Mouse (Mus musculus): Measurements from ENCODE around the gene Sirt1. TPM values are rescaled to one million over a fixed set of nuclear protein-coding genes. Genes with fewer than 3 reads are reported as not detected.
"Not testable (repeated sequence)": the region's sequence is repeated elsewhere in the genome, so short reads cannot be mapped to it uniquely, and the experiment has no call there.

Gene Sirt1
- polyA plus RNA-seq, 1 experiment from 2014 or later: 3.1 TPM

DNA sequence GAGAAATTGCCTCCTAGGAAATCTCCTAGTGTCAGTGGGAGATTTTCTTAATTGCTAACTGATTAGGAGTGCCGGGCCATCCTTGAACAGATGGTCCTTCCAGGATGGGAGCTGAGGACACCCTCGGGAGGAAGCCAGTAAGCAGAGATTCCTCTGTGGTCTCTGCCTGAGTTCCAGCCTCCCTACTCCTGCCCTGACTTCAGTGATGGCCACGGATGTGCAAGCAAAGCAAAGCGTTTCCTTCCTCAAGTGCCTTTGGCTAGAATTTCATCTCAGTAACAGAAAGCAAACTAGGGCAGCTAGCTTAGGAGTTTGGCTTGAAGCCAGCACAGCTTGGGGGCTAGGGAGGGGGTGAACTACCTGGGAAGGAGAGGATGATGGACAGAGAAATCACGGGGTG lies 35.6 kb upstream of the Sirt1 start:
- Histone ChIP-seq H3K36me3 (replicated peaks) (no peaks in the 10 kb centered on the region), H3K9me3 (replicated peaks) (no peaks in the 10 kb centered on the region), H3K27me3 (no peaks in the 10 kb centered on the region), H3K4me1 (replicated peaks) (peaks cover 24% of the 10 kb centered on the region), H3K27ac (replicated peaks) (no peak overlapping the region), H3K4me3 (replicated peaks) (no peak overlapping the region), H3K4me2 (no peak overlapping the region), H3K9ac (no peak overlapping the region)
- WGBS (ENCODE audit: insufficient replicate concordance): 33% methylated on average over 5 of the region's 5 CpGs
- no peak for ATAC-seq (ENCODE audit: insufficient read depth)

DNA sequence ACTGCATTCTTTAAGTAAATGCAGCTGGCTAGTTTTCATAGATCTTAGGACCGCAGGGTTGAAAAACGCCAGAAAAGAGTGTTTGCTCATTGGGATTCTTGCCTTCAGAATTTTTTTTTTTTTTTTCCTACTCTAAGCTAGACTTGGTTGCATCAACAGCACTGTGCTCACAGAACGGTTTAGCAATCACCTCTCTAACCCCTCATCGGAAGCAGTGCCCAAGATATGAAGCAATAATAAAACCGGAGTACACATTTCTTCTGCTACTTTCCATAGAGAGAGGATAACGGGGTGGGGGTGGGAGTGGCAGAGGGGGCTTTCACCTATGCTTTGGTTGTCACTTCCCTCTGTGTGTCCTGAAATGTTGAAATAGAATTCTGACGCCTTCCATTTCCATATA lies 34.3 kb upstream of the Sirt1 start:
- H3K9ac ChIP-seq: no peak overlapping the region
- no peak overlapping the region for H3K4me3 ChIP-seq (replicated peaks)
- 38% methylated on average over 7 of the region's 7 CpGs for WGBS (ENCODE audit: insufficient replicate concordance)
- ATAC-seq (ENCODE audit: insufficient read depth): no peak
- no peaks in the 10 kb centered on the region for H3K27me3 ChIP-seq
- H3K36me3 ChIP-seq (replicated peaks): no peaks in the 10 kb centered on the region
- peaks cover 28% of the 10 kb centered on the region for H3K4me1 ChIP-seq (replicated peaks)
- peak overlapping the region; percentile 23 for H3K4me2 ChIP-seq
- H3K9me3 ChIP-seq (replicated peaks): no peaks in the 10 kb centered on the region
- H3K27ac ChIP-seq (replicated peaks): no peak overlapping the region

DNA sequence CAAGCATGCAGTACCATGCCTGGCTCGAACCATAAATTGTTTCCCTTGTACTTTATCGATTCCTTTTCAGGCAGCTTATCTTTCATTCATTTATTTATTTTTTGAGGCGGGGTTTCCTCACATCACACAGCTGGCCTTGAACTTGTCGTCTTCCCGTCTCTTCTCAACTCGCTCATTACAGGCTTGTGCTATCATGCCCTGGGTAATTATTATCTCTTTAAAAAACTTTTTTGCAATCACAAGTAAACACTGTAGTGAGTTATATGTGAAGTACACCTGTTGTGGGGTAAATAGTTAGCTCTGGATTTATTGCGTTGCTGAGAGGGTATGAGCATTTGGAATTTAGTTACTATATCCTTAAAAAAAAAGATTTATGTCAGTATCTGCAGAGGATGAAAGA lies 33.8 kb upstream of the Sirt1 start:
- no peak overlapping the region for H3K4me3 ChIP-seq (replicated peaks)
- H3K4me2 ChIP-seq: 0 out of 2 replicates have a peak overlapping the region, but pooled peaks have one; percentile 16
- 45% methylated on average over 7 of the region's 7 CpGs for WGBS (ENCODE audit: insufficient replicate concordance)
- no peak overlapping the region for H3K9ac ChIP-seq
- no peak for ATAC-seq (ENCODE audit: insufficient read depth)
- no peak overlapping the region for H3K27ac ChIP-seq (replicated peaks)
- no peaks in the 10 kb centered on the region for H3K36me3 ChIP-seq (replicated peaks)
- peaks cover 28% of the 10 kb centered on the region for H3K4me1 ChIP-seq (replicated peaks)
- no peaks in the 10 kb centered on the region for H3K27me3 ChIP-seq
- H3K9me3 ChIP-seq (replicated peaks): no peaks in the 10 kb centered on the region

DNA sequence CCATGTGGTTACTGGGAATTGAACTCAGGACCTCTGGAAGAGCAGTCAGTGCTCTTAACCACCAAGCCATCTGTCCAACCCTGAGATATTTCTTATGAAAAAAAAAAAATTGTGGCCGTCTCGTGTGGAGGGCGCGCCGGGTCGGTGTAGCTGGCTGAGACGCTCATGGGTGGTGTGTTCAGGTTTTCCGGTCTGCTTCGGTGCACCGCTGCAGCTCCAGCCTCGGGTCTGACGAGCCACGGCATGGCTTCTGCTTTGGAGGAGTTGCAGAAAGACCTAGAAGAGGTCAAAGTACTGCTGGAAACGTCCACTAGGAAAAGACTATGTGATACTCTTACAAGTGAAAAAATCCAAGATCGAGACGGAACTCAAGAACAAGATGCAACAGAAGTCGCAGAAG lies 31.3 kb upstream of the Sirt1 start:
- no peak overlapping the region for H3K4me3 ChIP-seq (replicated peaks)
- H3K4me2 ChIP-seq: no peak overlapping the region
- H3K27me3 ChIP-seq: no peaks in the 10 kb centered on the region
- H3K9me3 ChIP-seq (replicated peaks): no peaks in the 10 kb centered on the region
- no peaks in the 10 kb centered on the region for H3K36me3 ChIP-seq (replicated peaks)
- 82% methylated on average over 17 of the region's 17 CpGs for WGBS (ENCODE audit: insufficient replicate concordance)
- H3K4me1 ChIP-seq (replicated peaks): peaks cover 37% of the 10 kb centered on the region
- ATAC-seq (ENCODE audit: insufficient read depth): no peak
- no peak overlapping the region for H3K27ac ChIP-seq (replicated peaks)
- no peak overlapping the region for H3K9ac ChIP-seq

DNA sequence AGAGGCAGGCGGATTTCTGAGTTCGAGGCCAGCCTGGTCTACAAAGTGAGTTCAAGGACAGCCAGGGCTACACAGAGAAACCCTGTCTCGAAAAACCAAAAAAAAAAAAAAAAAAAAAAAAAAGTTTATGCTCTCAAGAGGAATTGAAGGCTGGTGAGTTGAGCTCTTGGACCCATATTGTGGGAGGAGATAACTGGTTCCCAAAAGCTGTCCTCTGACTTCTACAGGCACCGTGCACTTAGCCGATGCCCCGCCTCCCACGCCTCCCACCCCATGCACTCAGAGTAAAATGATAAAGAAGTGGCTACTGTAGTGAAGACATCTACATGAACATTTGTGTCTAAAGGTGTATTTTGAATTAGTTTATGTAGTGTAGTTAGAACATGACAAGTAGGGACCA lies 30.2 kb upstream of the Sirt1 start:
- WGBS (ENCODE audit: insufficient replicate concordance): 49% methylated on average over 7 of the region's 7 CpGs
- H3K4me2 ChIP-seq; H3K27me3 ChIP-seq; H3K9me3 ChIP-seq (replicated peaks); ATAC-seq (ENCODE audit: insufficient read depth); H3K27ac ChIP-seq (replicated peaks); H3K36me3 ChIP-seq (replicated peaks); H3K4me3 ChIP-seq (replicated peaks); H3K9ac ChIP-seq: not testable (repeated sequence)
- peaks cover 30% of the 10 kb centered on the region for H3K4me1 ChIP-seq (replicated peaks)

DNA sequence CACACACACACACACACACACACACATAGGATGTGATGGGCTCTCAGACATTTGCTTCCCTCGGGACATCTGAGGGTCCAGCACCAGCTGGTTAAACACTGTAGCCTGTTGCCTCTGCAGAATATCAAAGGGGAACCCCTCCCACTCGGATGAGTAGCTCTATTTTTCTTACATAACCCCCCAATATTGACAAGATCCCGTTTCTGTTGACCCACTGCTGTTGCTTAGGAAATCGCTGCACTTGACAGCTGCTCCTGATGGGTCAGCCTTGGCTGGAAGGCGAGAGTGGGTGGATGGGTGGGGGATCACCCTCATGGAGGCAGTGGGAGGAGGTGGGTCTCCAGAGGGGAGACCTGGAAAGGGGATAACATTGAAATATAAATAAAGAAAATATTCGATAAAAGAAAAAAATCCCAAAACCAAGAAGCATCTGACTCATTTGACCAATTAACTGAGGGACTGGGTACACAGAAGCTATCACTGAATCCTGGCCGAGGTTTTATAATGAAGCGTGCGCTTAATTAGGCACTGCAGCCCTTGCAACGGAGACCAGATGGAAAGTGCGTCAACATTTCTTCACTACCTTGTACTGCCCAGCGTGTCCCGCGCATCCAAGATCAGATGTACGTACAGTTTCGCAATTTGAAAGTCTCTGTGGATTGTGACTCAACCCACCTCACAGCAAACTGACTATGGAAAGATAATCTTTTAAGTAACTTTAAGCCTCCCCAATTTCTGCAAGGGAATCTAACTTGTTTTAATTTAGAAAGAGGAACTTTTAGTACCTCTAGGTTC lies 28.9 kb upstream of the Sirt1 start:
- ATAC-seq (ENCODE audit: insufficient read depth): peak; percentile 54; the same call in 1 of the 2 replicates
- 48% methylated on average over 16 of the region's 16 CpGs for WGBS (ENCODE audit: insufficient replicate concordance)
- no peak overlapping the region for H3K27ac ChIP-seq (replicated peaks)

DNA sequence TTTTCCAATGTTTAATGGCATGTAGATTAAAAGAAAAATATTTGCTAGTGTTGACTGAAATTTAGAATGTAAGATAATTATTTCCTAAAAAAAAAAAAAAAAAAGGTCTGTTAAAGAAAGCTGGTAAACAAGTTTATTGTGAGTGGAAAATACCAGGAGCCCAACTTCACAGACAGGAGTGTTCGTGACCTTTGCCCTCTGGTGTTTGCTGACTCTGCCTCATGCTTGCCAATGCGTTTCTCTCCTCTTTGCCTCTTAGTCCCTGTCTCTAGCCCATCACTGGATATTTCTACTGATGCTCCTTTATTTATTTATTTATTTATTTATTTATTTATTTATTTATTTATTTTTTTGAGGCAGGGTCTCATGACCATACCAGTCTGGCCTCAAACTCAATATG lies 22.1 kb upstream of the Sirt1 start:
- H3K4me3 ChIP-seq (replicated peaks): no peak overlapping the region
- no peaks in the 10 kb centered on the region for H3K36me3 ChIP-seq (replicated peaks)
- no peak for ATAC-seq (ENCODE audit: insufficient read depth)
- no peak overlapping the region for H3K4me2 ChIP-seq
- WGBS (ENCODE audit: insufficient replicate concordance): 53% methylated on average over 2 of the region's 2 CpGs
- H3K4me1 ChIP-seq (replicated peaks): peaks cover 5% of the 10 kb centered on the region; the same call in 1 of the 2 replicates
- H3K9ac ChIP-seq: no peak overlapping the region
- H3K9me3 ChIP-seq (replicated peaks): no peaks in the 10 kb centered on the region
- no peaks in the 10 kb centered on the region for H3K27me3 ChIP-seq
- H3K27ac ChIP-seq (replicated peaks): 0 out of 2 replicates have a peak overlapping the region, but pooled peaks have one; percentile 38

More for the DNA sequence above, 28.9 kb upstream of the Sirt1 start:
- Histone ChIP-seq H3K36me3 (replicated peaks) (no peaks in the 10 kb centered on the region), H3K27me3 (no peaks in the 10 kb centered on the region), H3K4me3 (replicated peaks) (no peak overlapping the region), H3K4me2 (peak overlapping the region; percentile 11), H3K9ac (no peak overlapping the region), H3K9me3 (replicated peaks) (no peaks in the 10 kb centered on the region), H3K4me1 (replicated peaks) (peaks cover 23% of the 10 kb centered on the region; the same call in 1 of the 2 replicates)

DNA sequence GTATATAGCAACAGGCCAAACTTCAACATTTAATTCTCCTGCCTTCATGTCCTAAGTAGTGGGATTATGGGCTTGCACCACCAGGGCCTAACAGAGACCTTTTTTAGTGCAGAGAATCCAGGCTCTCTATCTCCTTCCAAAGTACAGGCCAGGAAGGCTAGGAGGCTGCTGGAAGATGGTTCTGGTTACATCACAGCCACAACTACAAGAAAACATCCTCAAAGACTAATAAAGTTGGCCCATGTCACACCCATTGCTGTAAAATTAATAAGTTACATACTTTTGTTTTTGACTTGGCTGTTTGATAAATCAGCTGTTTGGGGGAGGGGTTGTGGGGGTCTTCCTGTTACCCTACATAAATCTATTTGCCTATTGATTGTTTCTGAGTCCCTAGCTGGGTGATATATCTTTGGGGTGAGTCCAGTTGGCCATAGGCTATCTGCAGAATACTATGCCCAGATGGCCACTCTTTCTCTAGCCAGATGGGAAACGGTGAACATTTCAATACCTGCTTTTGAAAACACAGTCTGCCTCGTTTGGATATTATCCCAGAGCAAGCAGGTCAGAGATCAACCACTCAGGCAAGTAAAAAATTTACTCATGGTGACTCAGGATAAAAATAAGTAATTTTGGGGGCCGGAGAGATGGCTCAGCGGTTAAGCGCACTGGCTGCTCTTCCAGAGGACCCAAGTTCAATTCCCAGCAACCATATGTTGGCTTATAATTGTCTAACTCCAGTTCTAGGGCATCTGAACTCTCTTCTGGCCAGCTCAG lies 21.4 kb upstream of the Sirt1 start:
- H3K27me3 ChIP-seq: no peaks in the 10 kb centered on the region
- peak overlapping the region; percentile 38 for H3K27ac ChIP-seq (replicated peaks)
- no peak overlapping the region for H3K4me3 ChIP-seq (replicated peaks)
- H3K9me3 ChIP-seq (replicated peaks): no peaks in the 10 kb centered on the region
- no peaks in the 10 kb centered on the region for H3K36me3 ChIP-seq (replicated peaks)
- WGBS (ENCODE audit: insufficient replicate concordance): 69% methylated on average over 5 of the region's 5 CpGs
- H3K4me1 ChIP-seq (replicated peaks): peaks cover 5% of the 10 kb centered on the region; the same call in 1 of the 2 replicates
- H3K9ac ChIP-seq: no peak overlapping the region
- H3K4me2 ChIP-seq: no peak overlapping the region
- no peak for ATAC-seq (ENCODE audit: insufficient read depth)

DNA sequence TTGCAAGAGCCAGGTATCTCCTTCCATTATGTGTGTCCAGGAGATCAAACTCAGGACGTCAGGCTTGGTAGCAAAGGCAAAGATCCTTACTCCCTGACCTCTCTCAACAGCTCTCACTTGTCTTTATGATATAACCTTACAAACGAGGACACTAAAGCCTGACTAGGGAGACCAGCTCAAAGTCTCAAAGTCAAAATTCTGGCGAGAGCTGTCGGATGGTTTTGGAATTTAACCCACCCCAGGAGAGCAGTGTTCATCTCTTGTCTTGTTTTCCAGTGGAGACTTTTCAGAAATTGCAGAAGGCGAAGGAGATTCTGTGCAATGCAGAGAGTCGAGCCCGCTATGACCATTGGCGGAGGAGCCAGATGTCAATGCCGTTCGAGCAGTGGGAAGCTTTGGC lies 15.5 kb upstream of the Sirt1 start:
- no peak for ATAC-seq (ENCODE audit: insufficient read depth)
- 75% methylated on average over 10 of the region's 10 CpGs for WGBS (ENCODE audit: insufficient replicate concordance)
- H3K9me3 ChIP-seq (replicated peaks): no peaks in the 10 kb centered on the region
- no peak overlapping the region for H3K4me3 ChIP-seq (replicated peaks)
- no peaks in the 10 kb centered on the region for H3K27me3 ChIP-seq
- no peak overlapping the region for H3K4me2 ChIP-seq
- H3K9ac ChIP-seq: no peak overlapping the region
- no peaks in the 10 kb centered on the region for H3K36me3 ChIP-seq (replicated peaks)
- H3K4me1 ChIP-seq (replicated peaks): no peaks in the 10 kb centered on the region
- H3K27ac ChIP-seq (replicated peaks): no peak overlapping the region

DNA sequence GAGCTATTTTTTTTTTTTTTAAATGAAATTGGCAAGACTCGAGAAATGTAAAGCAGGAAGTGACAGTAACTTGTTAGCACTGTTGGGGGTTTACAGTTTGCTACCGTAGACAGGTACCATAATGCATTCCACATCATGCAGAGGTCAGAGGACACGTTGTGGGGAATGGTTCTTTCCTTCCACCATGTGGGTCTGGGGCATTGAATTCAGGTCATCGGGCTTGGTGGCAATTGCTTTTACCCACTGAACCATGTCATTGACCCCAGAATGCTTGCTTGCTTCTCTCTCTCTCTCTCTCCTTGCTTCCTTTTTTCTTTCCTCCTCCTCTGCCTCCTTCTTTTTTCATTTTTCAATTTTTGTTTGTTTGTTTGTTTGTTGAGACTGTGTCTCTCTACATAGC lies 7.4 kb upstream of the Sirt1 start:
- H3K9me3 ChIP-seq (replicated peaks): no peaks in the 10 kb centered on the region
- H3K9ac ChIP-seq: no peak overlapping the region
- H3K27me3 ChIP-seq: no peaks in the 10 kb centered on the region
- H3K4me1 ChIP-seq (replicated peaks): peaks cover 6% of the 10 kb centered on the region; the same call in 1 of the 2 replicates
- ATAC-seq (ENCODE audit: insufficient read depth): no peak
- WGBS (ENCODE audit: insufficient replicate concordance): 53% methylated on average over 4 of the region's 4 CpGs
- H3K36me3 ChIP-seq (replicated peaks): no peaks in the 10 kb centered on the region
- H3K4me3 ChIP-seq (replicated peaks): no peak overlapping the region
- no peak overlapping the region for H3K27ac ChIP-seq (replicated peaks)
- no peak overlapping the region for H3K4me2 ChIP-seq

DNA sequence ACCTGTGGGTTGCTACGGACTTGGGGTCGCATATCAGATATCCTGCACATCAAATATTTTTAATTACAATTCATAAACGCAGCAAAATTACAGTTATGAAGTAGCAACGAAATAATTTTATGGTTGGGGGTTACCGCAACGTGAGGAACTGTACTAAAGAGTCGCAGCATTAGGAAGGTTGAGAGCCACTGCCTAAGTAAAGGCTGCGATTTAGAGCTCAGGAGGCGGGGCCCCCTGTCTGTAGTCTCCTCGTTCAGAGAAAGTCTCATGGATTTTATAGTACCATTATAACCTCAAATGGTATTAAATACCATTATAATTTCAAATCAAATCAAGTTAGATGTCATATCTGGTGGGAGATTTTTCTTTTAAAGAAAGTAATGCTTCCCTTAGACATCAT lies 5.5 kb upstream of the Sirt1 start:
- Histone ChIP-seq H3K4me3 (replicated peaks) (peak overlapping the region; percentile 67), H3K4me1 (replicated peaks) (peaks cover 10% of the 10 kb centered on the region), H3K27ac (replicated peaks) (peak overlapping the region; percentile 79), H3K27me3 (no peaks in the 10 kb centered on the region), H3K9ac (peak overlapping the region; percentile 62), H3K4me2 (peak overlapping the region; percentile 80), H3K36me3 (replicated peaks) (no peaks in the 10 kb centered on the region), H3K9me3 (replicated peaks) (no peaks in the 10 kb centered on the region)
- WGBS (ENCODE audit: insufficient replicate concordance): 2% methylated on average over 10 of the region's 10 CpGs
- no peak for ATAC-seq (ENCODE audit: insufficient read depth)

All from liver, embryonic 15.5 days (tissue).